Mouse (Mus musculus) olfactory bulb, adult 2 months (tissue): ENCODE data around the gene Ltb4r1.

Experiments used
- CTCF ChIP-seq: fragments of 200-500 bp; IDR thresholded peaks from 2 replicates; pipeline ENCODE4 v1.5.1; 2012; ENCODE audit warnings: low read depth, mild to moderate bottlenecking, low read length, moderate library complexity; ENCODE audit not compliant: insufficient read depth
- POLR2A ChIP-seq: fragments of 200-500 bp; IDR thresholded peaks from 2 replicates; pipeline ENCODE4 v1.6.1; 2012; ENCODE audit warnings: mild to moderate bottlenecking, low read depth, low read length, moderate library complexity; ENCODE audit not compliant: insufficient read depth

DNA sequence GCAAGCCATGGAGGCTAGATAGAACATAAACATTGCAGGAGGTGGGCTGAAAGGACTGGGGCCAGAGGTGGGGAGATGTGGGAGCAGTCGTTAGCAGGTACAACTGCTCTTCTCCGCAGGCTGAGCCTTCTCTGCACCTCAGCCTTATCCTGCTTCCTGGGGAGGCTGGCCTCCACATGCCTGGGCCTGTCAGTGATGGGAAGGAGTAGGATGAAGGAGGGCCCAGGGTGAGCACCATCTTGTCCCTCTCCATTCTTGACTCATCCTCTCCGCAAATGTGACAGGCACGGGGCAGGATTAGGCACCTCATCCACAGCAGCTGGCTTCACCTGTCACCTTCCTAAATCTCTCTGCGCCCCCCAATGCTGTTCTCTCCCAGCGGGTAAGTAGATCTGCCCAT lies 4.6 kb upstream of the Ltb4r1 start, which contains the start of gene Ltb4r2:
- TF ChIP-seq POLR2A, result no peak
- TF ChIP-seq CTCF, result no peak
